Mouse (Mus musculus): ENCODE data around the gene Ifitm5.

DNA sequence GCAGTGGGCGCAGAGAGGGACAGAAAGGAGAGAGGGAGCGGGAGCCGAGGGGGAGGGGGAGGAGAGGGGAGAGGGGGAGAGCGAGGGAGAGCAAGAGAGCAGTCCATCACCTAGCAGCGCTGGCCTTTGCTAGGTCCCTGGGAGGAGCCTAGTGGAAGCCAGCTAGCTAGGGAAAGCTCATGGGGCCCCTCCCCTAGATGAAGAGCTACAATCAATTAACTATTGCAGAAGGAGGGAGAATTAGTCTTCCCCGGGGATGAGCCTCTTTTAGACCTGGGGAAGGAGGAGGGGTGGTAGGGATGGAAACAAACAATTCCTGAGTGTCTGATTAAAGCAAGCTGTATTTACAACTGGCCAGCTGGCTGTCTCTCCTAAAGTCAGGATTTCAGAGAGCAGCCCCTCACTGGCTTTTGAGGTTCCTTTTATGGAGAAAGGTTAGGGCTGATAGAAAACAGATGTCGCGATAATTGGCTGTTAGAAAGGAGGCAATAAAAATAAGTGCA is 10.4 kb downstream of the Ifitm5 start:
- TF ChIP-seq CTCF (IDR thresholded peaks at IDR 0.05; ENCODE audit: low read depth) (no peak), EP300 (IDR thresholded peaks at IDR 0.05; ENCODE audit: low read depth) (no peak)

All from heart, postnatal 0 days (tissue).